Mouse (Mus musculus) forelimb bud, embryonic 11.5 days (tissue): Measurements from ENCODE around the gene Nes.

Experiments
- DNase-seq: peaks from one replicate; pipeline ENCODE4 v3.0.0-alpha.2; 2012; ENCODE audit warnings: low read depth, low spot score

The Nes gene

GRCm38 (mm10) chr3:88022322-88023191, 51.7 kb downstream of the Nes start:
- DNase-seq: peak; percentile 72

- no peak for DNase-seq
These were observed 52.6 kb downstream of the Nes start for GRCm38 (mm10) chr3:88023192-88024074.

GRCm38 (mm10) chr3:88026823-88027222, 55.9 kb downstream of the Nes start:
- no peak for DNase-seq

- DNase-seq: no peak
These were observed 56.7 kb downstream of the Nes start, which contains the start of gene Hapln2 for GRCm38 (mm10) chr3:88027434-88028186. Gene Hapln2, minus strand, starts transcription at chr3:88027583.
